Mouse (Mus musculus): Measurements from ENCODE around the gene C4b.

C4b gene

GRCm38 (mm10) chr17:34699575-34700408 lies 43.9 kb downstream of the C4b start:
- DNase-seq: peak; percentile 43

DNA sequence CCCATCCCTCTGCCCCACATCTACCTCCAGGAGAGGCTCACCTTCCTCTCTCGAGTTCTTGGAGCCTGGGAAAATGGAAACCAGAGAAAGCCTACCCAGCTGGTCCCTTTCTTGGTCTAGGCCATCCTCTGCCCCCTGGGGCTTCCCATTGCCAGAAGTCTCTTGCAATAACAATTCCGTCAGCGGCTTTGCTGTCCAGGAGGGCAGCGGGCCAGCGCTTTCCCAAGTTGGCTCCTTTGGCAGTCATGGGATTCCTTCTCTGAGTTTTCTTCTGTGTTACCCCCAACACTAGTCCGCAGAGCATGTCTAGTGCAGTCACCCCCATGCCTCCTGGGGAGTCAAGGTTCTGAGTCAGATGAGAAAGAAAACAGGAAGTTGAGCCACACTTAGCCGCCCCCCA lies 50.8 kb downstream of the C4b start:
- no peak for DNase-seq

DNA sequence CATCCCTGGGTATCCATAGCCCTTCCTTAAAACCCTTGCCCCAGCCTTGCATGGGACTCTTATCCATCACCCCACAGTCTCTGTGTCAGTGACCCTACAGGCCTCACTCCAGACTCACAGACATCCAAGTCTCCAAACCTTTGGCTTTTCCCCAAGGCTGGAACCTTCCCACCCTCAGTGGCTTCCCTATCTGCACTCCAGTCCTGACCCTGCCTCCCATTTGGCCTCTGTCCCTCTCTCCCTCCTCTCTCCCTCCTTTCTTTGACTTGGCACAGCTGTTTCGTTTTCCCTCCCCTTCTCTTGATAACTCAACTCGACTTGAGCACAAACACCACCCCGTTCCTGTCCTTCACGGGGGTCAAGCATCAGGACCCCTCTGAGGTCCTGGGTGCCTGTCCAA lies 53.2 kb downstream of the C4b start:
- no peak for DNase-seq

DNA sequence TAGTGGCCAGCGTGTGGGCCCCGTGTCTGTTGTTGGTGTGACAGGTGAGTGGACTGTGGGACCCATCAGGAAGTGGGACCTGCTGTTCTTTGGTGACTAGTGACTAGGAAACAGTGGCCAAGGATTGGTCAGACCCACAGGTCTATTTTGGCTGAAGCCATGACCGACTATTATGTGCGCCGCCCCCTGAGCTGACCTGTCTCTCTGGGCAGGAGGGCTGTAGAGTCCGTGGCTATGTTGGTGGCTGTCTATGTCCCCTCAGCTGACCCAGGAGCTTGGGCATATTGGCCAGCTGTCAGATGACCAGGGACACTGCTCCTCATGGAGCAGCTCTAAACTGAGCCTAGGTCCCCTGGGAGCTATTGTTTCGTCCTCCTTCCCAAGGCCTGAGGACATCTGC lies 54.8 kb downstream of the C4b start:
- DNase-seq: no peak

- no peak for DNase-seq
These were observed 58.3 kb downstream of the C4b start for GRCm38 (mm10) chr17:34685120-34686110.

DNA sequence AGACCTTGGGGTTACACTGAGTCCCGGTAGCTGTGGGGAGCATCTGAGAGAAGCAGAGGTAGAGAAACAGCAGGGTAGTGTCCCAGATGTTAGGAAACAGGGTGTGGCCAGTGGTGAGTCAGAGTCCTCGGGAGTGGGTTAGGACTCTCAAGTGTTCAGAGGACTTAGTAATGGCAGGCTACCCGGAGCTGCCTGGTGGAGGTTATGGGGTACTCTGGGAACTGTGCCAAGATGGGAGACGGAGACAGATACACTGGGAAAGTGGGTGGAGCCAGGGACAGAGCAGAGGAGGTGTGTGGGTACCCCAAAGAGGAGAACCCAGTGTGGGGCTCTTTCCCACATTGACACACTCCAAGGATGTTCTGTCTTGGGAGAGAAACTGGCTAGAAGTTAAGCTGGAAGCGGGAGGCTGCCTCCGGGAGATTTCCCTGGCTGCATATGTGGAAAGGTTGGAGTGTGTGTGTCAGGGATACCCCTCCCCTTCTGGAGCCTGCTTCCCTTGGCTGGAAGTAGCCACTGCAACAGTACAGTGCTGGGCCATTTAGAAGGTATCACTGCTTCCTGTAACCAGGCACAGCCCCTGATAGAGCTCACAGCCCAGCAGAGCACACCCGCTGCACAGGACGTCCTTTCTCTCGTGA lies 59.3 kb downstream of the C4b start:
- DNase-seq: no peak

DNA sequence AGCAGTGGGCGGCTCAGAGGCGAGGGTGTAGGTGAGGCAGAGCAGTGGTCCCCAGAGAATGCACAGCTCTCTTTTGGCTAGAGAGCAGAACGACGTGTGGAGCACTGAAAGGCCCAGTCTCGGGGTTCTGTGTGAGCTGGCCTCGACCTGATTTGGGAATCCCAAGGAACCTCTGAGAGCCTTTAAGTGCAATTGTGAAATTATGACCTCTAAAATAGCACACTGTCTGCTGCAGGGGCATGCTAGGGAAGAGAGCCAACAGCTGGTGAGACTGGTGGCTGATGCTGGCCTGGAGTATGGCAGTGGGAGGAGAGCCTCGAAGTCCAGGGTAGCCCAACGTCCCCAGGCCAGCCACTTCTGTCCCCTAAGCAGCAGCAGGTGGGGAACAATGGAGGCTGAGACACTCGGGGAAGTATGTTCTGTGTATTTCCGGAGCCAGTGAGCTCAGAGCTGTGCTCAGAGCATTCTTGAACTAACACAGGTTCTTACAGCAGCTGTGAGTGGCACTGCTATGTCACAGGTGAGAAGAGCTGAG lies 59.9 kb downstream of the C4b start:
- no peak for DNase-seq

DNA sequence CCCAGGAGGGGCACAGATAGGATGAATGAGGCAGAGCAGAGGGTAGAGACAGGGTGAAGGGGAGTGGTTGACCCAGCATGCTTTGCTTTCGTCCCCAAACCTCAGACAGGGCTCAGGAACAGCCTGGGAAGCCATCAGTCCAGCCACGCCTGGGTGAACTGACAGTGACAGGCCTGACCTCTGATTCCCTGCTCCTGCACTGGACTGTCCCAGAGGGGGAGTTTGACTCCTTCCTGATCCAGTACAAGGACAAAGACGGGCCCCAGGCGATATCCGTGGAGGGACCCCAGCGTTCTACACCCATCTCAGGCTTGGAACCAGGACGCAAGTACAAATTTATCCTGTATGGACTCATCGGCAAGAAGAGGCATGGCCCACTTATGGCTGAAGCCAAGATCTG lies 60.5 kb downstream of the C4b start:
- DNase-seq: no peak

DNA sequence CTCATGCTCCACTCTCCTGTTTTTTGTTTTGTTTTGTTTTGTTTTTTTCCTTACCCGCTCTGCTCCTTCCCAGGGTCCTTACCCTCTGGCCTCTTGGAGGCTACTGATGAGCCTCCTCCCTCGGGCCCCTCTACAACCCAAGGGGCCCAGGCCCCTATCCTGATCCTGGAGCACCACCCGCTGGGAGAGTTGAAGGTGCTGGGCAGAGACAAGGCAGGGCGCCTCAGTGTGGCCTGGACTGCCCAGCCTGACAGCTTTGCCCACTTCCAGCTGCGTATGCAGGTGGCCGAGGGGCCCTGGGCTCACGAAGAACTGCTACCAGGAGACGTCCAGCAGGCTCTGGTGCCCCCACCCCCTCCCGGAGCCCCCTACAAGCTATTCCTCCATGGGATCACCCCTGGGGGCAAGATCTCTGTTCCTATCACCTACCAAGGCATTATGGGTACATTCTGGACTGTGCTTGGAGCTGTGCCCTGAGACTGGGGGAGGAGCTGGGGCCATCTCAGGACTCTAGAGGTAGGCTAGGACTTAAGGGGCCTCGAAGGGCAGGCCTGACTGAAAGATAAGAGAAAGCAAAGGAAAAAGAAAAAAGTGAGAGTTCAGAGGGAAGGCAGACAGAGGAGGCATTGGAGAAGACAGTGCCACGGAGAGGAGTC lies 61.7 kb downstream of the C4b start:
- no peak for DNase-seq

- no peak for DNase-seq
These were observed 62.5 kb downstream of the C4b start for GRCm38 (mm10) chr17:34681132-34681571.

DNA sequence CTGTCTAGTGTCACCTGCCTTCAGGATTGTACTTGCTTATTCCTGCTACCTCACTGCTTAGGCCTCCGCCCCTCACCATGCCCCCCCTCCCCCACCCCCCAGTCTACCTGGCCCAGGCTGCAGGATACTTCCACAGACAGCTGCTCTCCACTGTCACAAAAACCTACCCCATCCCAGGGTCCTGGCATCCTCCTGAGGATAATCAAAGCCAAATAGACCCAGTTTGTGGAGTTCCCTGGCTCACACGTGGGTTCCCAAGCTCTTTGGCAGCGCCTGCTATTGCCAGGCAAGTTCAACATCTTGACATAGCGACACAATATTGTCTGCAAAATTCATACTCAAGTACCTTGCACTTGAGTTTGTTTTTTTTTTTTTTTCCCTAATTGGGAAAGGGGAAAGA lies 63.1 kb downstream of the C4b start:
- DNase-seq: no peak

- no peak for DNase-seq
These were observed 63.5 kb downstream of the C4b start for GRCm38 (mm10) chr17:34680191-34680590.
